Mouse (Mus musculus) cerebellum, adult 2 months (tissue): ENCODE results near the gene Nat10.

Source experiments
- CTCF ChIP-seq: fragments of 200-500 bp; IDR thresholded peaks from 2 replicates; pipeline ENCODE4 v1.5.1; 2011; ENCODE audit warnings: low read depth, mild to moderate bottlenecking, control low read depth, low read length, moderate library complexity, borderline replicate concordance; ENCODE audit not compliant: insufficient read depth
- POLR2A ChIP-seq: fragments of 200-500 bp; IDR thresholded peaks from 2 replicates; pipeline ENCODE4 v1.6.1; 2011; ENCODE audit warnings: low read length, control low read depth, borderline replicate concordance; ENCODE audit not compliant: insufficient read depth

DNA sequence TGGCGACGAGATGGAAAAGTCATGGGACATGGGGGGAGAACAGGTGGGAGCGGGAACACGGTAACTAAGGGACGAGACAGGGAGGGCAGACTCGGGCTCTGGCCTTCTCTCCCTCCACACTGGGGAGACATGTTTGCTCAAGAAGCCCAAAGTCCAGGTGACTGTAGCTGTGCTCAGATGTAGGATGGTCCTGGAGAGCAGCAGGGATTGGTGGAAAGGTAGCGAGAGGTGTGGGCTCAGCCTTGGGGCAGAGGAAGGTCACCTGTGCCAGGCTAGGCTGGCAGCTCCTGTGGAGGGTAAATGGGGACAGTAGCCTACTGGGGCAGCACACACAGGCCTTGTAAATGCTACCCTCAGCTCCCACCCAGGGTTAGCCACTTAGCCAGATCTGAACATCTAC lies 47.2 kb downstream of the Nat10 start:
- TF ChIP-seq POLR2A (no peak), CTCF (no peak)
